Mouse (Mus musculus): ENCODE measurements at regions not wholly inside any gene's neighbourhood (a gene's known extent, or its start where the extent isn't known, plus 50 kb on each side); places are given as distances from the start of the nearest gene placed in this dataset.

GRCm38 (mm10) chr12:92739196-92739595, 890.2 kb upstream of the Sel1l start:
- 87% methylated on average over 3 of the region's 3 CpGs for WGBS
- TF ChIP-seq CTCF (IDR thresholded peaks at IDR 0.05; ENCODE audit: extremely low read depth, insufficient read length, insufficient replicate concordance, low read depth, low read length) (no peak), POLR2A (IDR thresholded peaks at IDR 0.05; ENCODE audit: low read depth, low read length) (no peak)
- H3K4me3 ChIP-seq (ENCODE audit: low read depth, low read length) = no peak overlapping the region

GRCm38 (mm10) chr12:92737623-92738370, 888.8 kb upstream of the Sel1l start:
- no peaks in the 10 kb centered on the region for H3K27me3 ChIP-seq (ENCODE audit: control insufficient read depth, insufficient read depth, low read length)
- no peaks in the 10 kb centered on the region for H3K36me3 ChIP-seq (ENCODE audit: control insufficient read depth, insufficient read depth, low read length)
- no peaks in the 10 kb centered on the region for H3K4me1 ChIP-seq (ENCODE audit: control insufficient read depth, insufficient read depth, insufficient read length, low read length)
- H3K4me3 ChIP-seq (ENCODE audit: low read depth, low read length) = no peak overlapping the region
- WGBS = 60% methylated on average over 12 of the region's 12 CpGs
- TF ChIP-seq CTCF (IDR thresholded peaks at IDR 0.05; ENCODE audit: extremely low read depth, insufficient read length, insufficient replicate concordance, low read depth, low read length) = no peak
- TF ChIP-seq POLR2A (IDR thresholded peaks at IDR 0.05; ENCODE audit: low read depth, low read length) = no peak
- H3K27ac ChIP-seq (ENCODE audit: insufficient read depth, low read depth, low read length) = no peak overlapping the region

More at GRCm38 (mm10) chr12:92739196-92739595, 890.2 kb upstream of the Sel1l start:
- Histone ChIP-seq H3K4me1 (ENCODE audit: control insufficient read depth, insufficient read depth, insufficient read length, low read length) (no peaks in the 10 kb centered on the region), H3K27ac (ENCODE audit: insufficient read depth, low read depth, low read length) (no peak overlapping the region), H3K27me3 (ENCODE audit: control insufficient read depth, insufficient read depth, low read length) (no peaks in the 10 kb centered on the region), H3K36me3 (ENCODE audit: control insufficient read depth, insufficient read depth, low read length) (no peaks in the 10 kb centered on the region)

DNA sequence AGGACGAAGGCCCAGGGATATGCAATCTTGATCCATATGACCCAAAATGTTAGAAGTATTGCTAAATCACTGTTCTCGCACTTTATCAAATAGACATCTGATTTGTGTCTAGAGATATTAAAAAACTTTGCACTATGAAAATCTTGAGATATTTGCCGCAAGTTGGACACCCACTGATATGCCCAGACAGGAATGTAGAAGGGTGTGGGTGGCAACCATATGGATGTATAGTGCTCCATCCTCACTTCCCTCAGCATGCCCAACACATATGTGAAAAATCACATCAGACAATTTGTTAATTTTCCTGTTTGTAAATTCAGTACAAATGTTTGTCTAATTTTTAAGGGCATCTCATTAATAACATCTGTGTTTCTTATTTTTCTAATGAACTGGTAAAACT, 874.1 kb upstream of the Sel1l start:
- H3K27me3 ChIP-seq (ENCODE audit: control insufficient read depth, insufficient read depth, low read length) = no peaks in the 10 kb centered on the region
- TF ChIP-seq POLR2A (IDR thresholded peaks at IDR 0.05; ENCODE audit: low read depth, low read length) = no peak
- TF ChIP-seq CTCF (IDR thresholded peaks at IDR 0.05; ENCODE audit: extremely low read depth, insufficient read length, insufficient replicate concordance, low read depth, low read length) = no peak
- H3K27ac ChIP-seq (ENCODE audit: insufficient read depth, low read depth, low read length) = no peak overlapping the region
- WGBS = 80% methylated on average over 3 of the region's 3 CpGs
- no peak overlapping the region for H3K4me3 ChIP-seq (ENCODE audit: low read depth, low read length)
- no peaks in the 10 kb centered on the region for H3K4me1 ChIP-seq (ENCODE audit: control insufficient read depth, insufficient read depth, insufficient read length, low read length)
- H3K36me3 ChIP-seq (ENCODE audit: control insufficient read depth, insufficient read depth, low read length) = no peaks in the 10 kb centered on the region

GRCm38 (mm10) chr12:92713415-92713814, 864.5 kb upstream of the Sel1l start:
- TF ChIP-seq POLR2A (IDR thresholded peaks at IDR 0.05; ENCODE audit: low read depth, low read length) = no peak
- TF ChIP-seq CTCF (IDR thresholded peaks at IDR 0.05; ENCODE audit: extremely low read depth, insufficient read length, insufficient replicate concordance, low read depth, low read length) = no peak

GRCm38 (mm10) chr12:92708466-92708865, 859.5 kb upstream of the Sel1l start:
- Histone ChIP-seq H3K36me3 (ENCODE audit: control insufficient read depth, insufficient read depth, low read length) (no peaks in the 10 kb centered on the region), H3K27ac (ENCODE audit: insufficient read depth, low read depth, low read length) (no peak overlapping the region), H3K27me3 (ENCODE audit: control insufficient read depth, insufficient read depth, low read length) (no peaks in the 10 kb centered on the region), H3K4me1 (ENCODE audit: control insufficient read depth, insufficient read depth, insufficient read length, low read length) (no peaks in the 10 kb centered on the region), H3K4me3 (ENCODE audit: low read depth, low read length) (no peak overlapping the region)
- TF ChIP-seq POLR2A (IDR thresholded peaks at IDR 0.05; ENCODE audit: low read depth, low read length) = no peak
- TF ChIP-seq CTCF (IDR thresholded peaks at IDR 0.05; ENCODE audit: extremely low read depth, insufficient read length, insufficient replicate concordance, low read depth, low read length) = no peak
- 52% methylated on average over 3 of the region's 3 CpGs for WGBS

More at GRCm38 (mm10) chr12:92713415-92713814, 864.5 kb upstream of the Sel1l start:
- H3K27ac ChIP-seq (ENCODE audit: insufficient read depth, low read depth, low read length) = no peak overlapping the region
- H3K27me3 ChIP-seq (ENCODE audit: control insufficient read depth, insufficient read depth, low read length) = no peaks in the 10 kb centered on the region
- H3K36me3 ChIP-seq (ENCODE audit: control insufficient read depth, insufficient read depth, low read length) = no peaks in the 10 kb centered on the region
- whole genome bisulfite sequencing = 94% methylated on average over 16 of the region's 16 CpGs
- H3K4me3 ChIP-seq (ENCODE audit: low read depth, low read length) = no peak overlapping the region
- H3K4me1 ChIP-seq (ENCODE audit: control insufficient read depth, insufficient read depth, insufficient read length, low read length) = no peaks in the 10 kb centered on the region

DNA sequence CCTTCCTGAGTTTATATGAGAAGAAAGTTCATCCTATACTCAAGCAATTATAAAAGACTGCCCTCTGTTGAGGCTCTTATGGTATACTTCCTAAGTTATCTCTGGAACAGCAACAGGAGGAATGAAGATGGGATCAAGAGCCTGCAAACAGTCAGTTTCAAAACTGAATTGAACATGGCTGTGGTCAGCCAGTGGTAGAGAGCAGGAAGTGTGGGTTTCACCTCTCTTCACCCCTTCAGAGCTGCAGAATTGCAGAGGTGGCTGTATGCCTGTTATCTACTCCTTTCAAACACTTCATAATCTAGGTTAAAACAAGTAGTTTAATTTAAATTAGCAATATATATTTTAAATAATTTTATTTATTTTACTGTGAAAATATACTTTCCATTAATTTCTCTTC, 854.8 kb upstream of the Sel1l start:
- H3K27me3 ChIP-seq (ENCODE audit: control insufficient read depth, insufficient read depth, low read length) = no peaks in the 10 kb centered on the region
- H3K4me3 ChIP-seq (ENCODE audit: low read depth, low read length) = no peak overlapping the region
- TF ChIP-seq POLR2A (IDR thresholded peaks at IDR 0.05; ENCODE audit: low read depth, low read length) = no peak
- TF ChIP-seq CTCF (IDR thresholded peaks at IDR 0.05; ENCODE audit: extremely low read depth, insufficient read length, insufficient replicate concordance, low read depth, low read length) = no peak

GRCm38 (mm10) chr12:92692956-92693355, 844.0 kb upstream of the Sel1l start:
- H3K36me3 ChIP-seq (ENCODE audit: control insufficient read depth, insufficient read depth, low read length) = no peaks in the 10 kb centered on the region
- no peak overlapping the region for H3K4me3 ChIP-seq (ENCODE audit: low read depth, low read length)
- 57% methylated on average over 1 of the region's 1 CpGs for WGBS
- no peak overlapping the region for H3K27ac ChIP-seq (ENCODE audit: insufficient read depth, low read depth, low read length)
- H3K27me3 ChIP-seq (ENCODE audit: control insufficient read depth, insufficient read depth, low read length) = no peaks in the 10 kb centered on the region
- H3K4me1 ChIP-seq (ENCODE audit: control insufficient read depth, insufficient read depth, insufficient read length, low read length) = no peaks in the 10 kb centered on the region
- no peak for TF ChIP-seq CTCF (IDR thresholded peaks at IDR 0.05; ENCODE audit: extremely low read depth, insufficient read length, insufficient replicate concordance, low read depth, low read length)
- no peak for TF ChIP-seq POLR2A (IDR thresholded peaks at IDR 0.05; ENCODE audit: low read depth, low read length)

More for the DNA sequence above, 854.8 kb upstream of the Sel1l start:
- H3K36me3 ChIP-seq (ENCODE audit: control insufficient read depth, insufficient read depth, low read length) = no peaks in the 10 kb centered on the region
- H3K4me1 ChIP-seq (ENCODE audit: control insufficient read depth, insufficient read depth, insufficient read length, low read length) = no peaks in the 10 kb centered on the region
- H3K27ac ChIP-seq (ENCODE audit: insufficient read depth, low read depth, low read length) = no peak overlapping the region
